Mouse (Mus musculus) erythroblast, embryonic 14.5 days (primary cell): ENCODE measurements at regions not wholly inside any gene's neighbourhood (a gene's known extent, or its start where the extent isn't known, plus 50 kb on each side); places are given as distances from the start of the nearest gene placed in this dataset.

Source experiments
- GATA1 ChIP-seq: IDR thresholded peaks from 2 replicates; pipeline ENCODE4 v1.6.1; 2012; ENCODE audit warnings: low read length, inconsistent platforms, mixed read lengths
- TAL1 ChIP-seq: IDR thresholded peaks from 3 replicates; pipeline ENCODE4 v1.6.1; 2012; ENCODE audit warnings: low read length, inconsistent platforms, mixed read lengths

GRCm38 (mm10) chr1:154097656-154098055, 103.3 kb upstream of the Zfp648 start:
- TF ChIP-seq GATA1 (no peak), TAL1 (no peak)
